Comparison of ENCODE assay signal across 10 mouse cellular contexts in genomic region chr6:125312171-125312570, GRCm38 (mm10). TPM values are rescaled to one million over a fixed set of nuclear protein-coding genes. Genes with fewer than 3 reads are reported as not detected.
DNase-seq lines count a peak whose midpoint lies in the region; ATAC-seq and TF ChIP-seq lines count a peak whose summit lies in the region.
"Had no signal": no experiment of that assay in that cellular context is flagged by ENCODE, and none has a peak within 500 bp of the region (broad histone marks: within the 10 kb centered on the region; RNA-seq: fewer than 3 reads in every experiment).

No protein-coding gene starts in this region.

- H3K27me3 ChIP-seq in kidney, postnatal 0 days (ENCODE audit: insufficient read depth, low read length): no peaks in the 10 kb centered on the region
- no peaks in the 10 kb centered on the region for H3K27me3 ChIP-seq in embryonic facial prominence, embryonic 14.5 days (replicated peaks; ENCODE audit: control insufficient read depth, insufficient read depth, low read length)
- no peaks in the 10 kb centered on the region for H3K27me3 ChIP-seq in hindbrain, embryonic 16.5 days (replicated peaks; ENCODE audit: control insufficient read depth, insufficient read depth, low read length)
- no peaks in the 10 kb centered on the region for H3K27me3 ChIP-seq in liver, postnatal 0 days (ENCODE audit: insufficient read depth, low read length)

- H3K9ac ChIP-seq in kidney, postnatal 0 days (ENCODE audit: low read depth, low read length): peak overlapping the region; percentile 24; the same call in 1 of the 2 replicates
- H3K9ac ChIP-seq in embryonic facial prominence, embryonic 14.5 days (ENCODE audit: low read depth, low read length): no peak overlapping the region
- H3K9ac ChIP-seq in hindbrain, embryonic 16.5 days (ENCODE audit: low read depth, low read length): no peak overlapping the region
- peak overlapping the region; percentile 88; the same call in 1 of the 2 replicates for H3K9ac ChIP-seq in liver, postnatal 0 days (replicated peaks)

- H3K4me1 ChIP-seq in kidney, postnatal 0 days (replicated peaks; ENCODE audit: insufficient read depth, low read length): peaks cover 21% of the 10 kb centered on the region; the same call in 1 of the 2 replicates
- peaks cover 34% of the 10 kb centered on the region for H3K4me1 ChIP-seq in embryonic facial prominence, embryonic 14.5 days (ENCODE audit: control insufficient read depth, insufficient read depth, low read length)
- peaks cover 14% of the 10 kb centered on the region; the same call in 1 of the 2 replicates for H3K4me1 ChIP-seq in hindbrain, embryonic 16.5 days (ENCODE audit: control insufficient read depth, insufficient read depth, low read depth, low read length)
- H3K4me1 ChIP-seq in liver, postnatal 0 days (ENCODE audit: insufficient read depth): peaks cover 16% of the 10 kb centered on the region

- peak overlapping the region; percentile 62; the same call in 1 of the 2 replicates for H3K4me3 ChIP-seq in kidney, postnatal 0 days (replicated peaks; ENCODE audit: low read depth, low read length)
- peak overlapping the region; percentile 53 for H3K4me3 ChIP-seq in embryonic facial prominence, embryonic 14.5 days (ENCODE audit: low read depth, low read length)
- H3K4me3 ChIP-seq in hindbrain, embryonic 16.5 days (ENCODE audit: low read length): no peak overlapping the region
- peak overlapping the region; percentile 68 for H3K4me3 ChIP-seq in liver, postnatal 0 days (ENCODE audit: low read depth, low read length)

- no peak for TF ChIP-seq CTCF in kidney, postnatal 0 days (IDR thresholded peaks at IDR 0.05; ENCODE audit: low read depth)
- TF ChIP-seq CTCF in liver, postnatal 0 days (IDR thresholded peaks at IDR 0.05; ENCODE audit: low read depth): no peak

- no peak for ATAC-seq in kidney, postnatal 0 days (replicated peaks; ENCODE audit: low FRiP score, low read depth)
- no peak for ATAC-seq in embryonic facial prominence, embryonic 14.5 days (ENCODE audit: low read depth)
- no peak for ATAC-seq in hindbrain, embryonic 16.5 days
- no peak for ATAC-seq in liver, postnatal 0 days

- peak overlapping the region; percentile 84 for H3K4me2 ChIP-seq in kidney, postnatal 0 days (ENCODE audit: low read length)
- H3K4me2 ChIP-seq in embryonic facial prominence, embryonic 14.5 days (ENCODE audit: low read depth, low read length): peak overlapping the region; percentile 83
- peak overlapping the region; percentile 56 for H3K4me2 ChIP-seq in hindbrain, embryonic 16.5 days (ENCODE audit: low read length)
- H3K4me2 ChIP-seq in liver, postnatal 0 days (ENCODE audit: low read depth, low read length): peak overlapping the region; percentile 81

- TF ChIP-seq EP300 in liver, postnatal 0 days (IDR thresholded peaks at IDR 0.05; ENCODE audit: low read depth): no peak

- no peak for DNase-seq in kidney, postnatal 0 days (ENCODE audit: low spot score)
- no peak for DNase-seq in kidney, postnatal 25 days
- DNase-seq in embryonic facial prominence, embryonic 14.5 days (ENCODE audit: low spot score): no peak
- DNase-seq in liver, postnatal 0 days: no peak
- no peak for DNase-seq in urinary bladder, adult 2 months (ENCODE audit: low spot score)
- no peak for DNase-seq in urinary bladder, postnatal 10 days (ENCODE audit: low spot score)
- DNase-seq in adrenal gland, adult 8-10 months: no peak

- H3K9me3 ChIP-seq in kidney, postnatal 0 days (replicated peaks; ENCODE audit: low read length): no peaks in the 10 kb centered on the region
- H3K9me3 ChIP-seq in embryonic facial prominence, embryonic 14.5 days (ENCODE audit: control insufficient read depth, low read length): no peaks in the 10 kb centered on the region
- no peaks in the 10 kb centered on the region for H3K9me3 ChIP-seq in hindbrain, embryonic 16.5 days (ENCODE audit: control insufficient read depth, low read length)
- no peaks in the 10 kb centered on the region for H3K9me3 ChIP-seq in liver, postnatal 0 days (ENCODE audit: low read length)

- H3K36me3 ChIP-seq in kidney, postnatal 0 days (ENCODE audit: insufficient read depth, low read length): peaks cover 15% of the 10 kb centered on the region
- H3K36me3 ChIP-seq in embryonic facial prominence, embryonic 14.5 days (ENCODE audit: control insufficient read depth, insufficient read depth, low read length): peaks cover 11% of the 10 kb centered on the region; the same call in 1 of the 2 replicates
- H3K36me3 ChIP-seq in hindbrain, embryonic 16.5 days (ENCODE audit: control insufficient read depth, insufficient read depth, low read length): no peaks in the 10 kb centered on the region
- peaks cover 8% of the 10 kb centered on the region for H3K36me3 ChIP-seq in liver, postnatal 0 days (replicated peaks; ENCODE audit: insufficient read depth, low read length)

- WGBS in kidney, postnatal 0 days: 70% methylated on average over 9 of the region's 9 CpGs
- 70% methylated on average over 9 of the region's 9 CpGs for WGBS in embryonic facial prominence, embryonic 14.5 days
- 85% methylated on average over 9 of the region's 9 CpGs for WGBS in hindbrain, embryonic 16.5 days
- 75% methylated on average over 9 of the region's 9 CpGs for WGBS in liver, postnatal 0 days (ENCODE audit: insufficient replicate concordance)

- H3K27ac ChIP-seq in kidney, postnatal 0 days: no peak overlapping the region
- H3K27ac ChIP-seq in embryonic facial prominence, embryonic 14.5 days (replicated peaks; ENCODE audit: low read depth, low read length): no peak overlapping the region
- no peak overlapping the region for H3K27ac ChIP-seq in hindbrain, embryonic 16.5 days (ENCODE audit: low read depth, low read length)
- H3K27ac ChIP-seq in liver, postnatal 0 days (ENCODE audit: low read depth): no peak overlapping the region

RNA-seq across cellular contexts. Expression of gene Ltbr, which starts 1.5 kb away (rescaled TPM):
- polyA plus RNA-seq in kidney, postnatal 0 days (2015; fragmentation: Nextera tagmentation; extraction: Ambion mirVana): 69.8 and 71.6 TPM in 2 replicates
- polyA plus RNA-seq in embryonic facial prominence, embryonic 14.5 days (2014; fragmentation: Nextera tagmentation; extraction: Ambion mirVana): 46.4 and 49.0 TPM in 2 replicates
- polyA plus RNA-seq in hindbrain, embryonic 16.5 days (2015; fragmentation: Nextera tagmentation; extraction: Ambion mirVana): 16.4 and 18.7 TPM in 2 replicates
- polyA plus RNA-seq in liver, postnatal 0 days (2015; fragmentation: Nextera tagmentation; extraction: Ambion mirVana): 31.8 TPM in 2 replicates
- 101 and 118 TPM in 2 replicates for polyA plus RNA-seq in urinary bladder, adult 2 months (2012; rRNA removed)
- 10 to 100 TPM; 74.1 to 83.5 (median 81.0) TPM for total RNA-seq in adrenal gland, adult 8-10 months (2022)

RNA-seq across cellular contexts. Expression of gene Scnn1a, which starts 8.3 kb away (rescaled TPM):
- polyA plus RNA-seq in kidney, postnatal 0 days (2015; fragmentation: Nextera tagmentation; extraction: Ambion mirVana): 19.9 and 22.7 TPM in 2 replicates
- 1.5 and 3.2 TPM in 2 replicates for polyA plus RNA-seq in embryonic facial prominence, embryonic 14.5 days (2014; fragmentation: Nextera tagmentation; extraction: Ambion mirVana)
- 0.69 and 0.70 TPM in 2 replicates for polyA plus RNA-seq in hindbrain, embryonic 16.5 days (2015; fragmentation: Nextera tagmentation; extraction: Ambion mirVana)
- 0.76 and 1.1 TPM in 2 replicates for polyA plus RNA-seq in liver, postnatal 0 days (2015; fragmentation: Nextera tagmentation; extraction: Ambion mirVana)
- polyA plus RNA-seq in urinary bladder, adult 2 months (2012; rRNA removed): 2.9 and 3.9 TPM in 2 replicates
- 1 to 10 TPM; 1.4 to 3.4 (median 2.2) TPM for total RNA-seq in adrenal gland, adult 8-10 months (2022)
- total RNA-seq: MEL had no signal

RNA-seq across cellular contexts. Expression of gene Tuba3a, which starts 26.3 kb away (rescaled TPM):
- polyA plus RNA-seq in kidney, postnatal 0 days (2015; fragmentation: Nextera tagmentation; extraction: Ambion mirVana): 0.17 TPM in 1 of 2 replicates, not detected in the other
- 0.22 and 0.45 TPM in 2 replicates for polyA plus RNA-seq in embryonic facial prominence, embryonic 14.5 days (2014; fragmentation: Nextera tagmentation; extraction: Ambion mirVana)
- polyA plus RNA-seq in hindbrain, embryonic 16.5 days (2015; fragmentation: Nextera tagmentation; extraction: Ambion mirVana): 0.10 TPM in 1 of 2 replicates, not detected in the other
- polyA plus RNA-seq in liver, postnatal 0 days (2015; fragmentation: Nextera tagmentation; extraction: Ambion mirVana): not detected in 2 replicates
- 0.04 TPM in 1 of 2 replicates, not detected in the other for polyA plus RNA-seq in urinary bladder, adult 2 months (2012; rRNA removed)
- total RNA-seq in adrenal gland, adult 8-10 months (2022): not detected
- total RNA-seq: adrenal gland, postnatal 14 days; MEL had no signal

RNA-seq across cellular contexts. Expression of gene Tnfrsf1a, which starts 37.0 kb away (rescaled TPM):
- polyA plus RNA-seq in kidney, postnatal 0 days (2015; fragmentation: Nextera tagmentation; extraction: Ambion mirVana): 77.9 and 80.4 TPM in 2 replicates
- 81.8 and 82.6 TPM in 2 replicates for polyA plus RNA-seq in embryonic facial prominence, embryonic 14.5 days (2014; fragmentation: Nextera tagmentation; extraction: Ambion mirVana)
- 15.1 and 18.3 TPM in 2 replicates for polyA plus RNA-seq in hindbrain, embryonic 16.5 days (2015; fragmentation: Nextera tagmentation; extraction: Ambion mirVana)
- polyA plus RNA-seq in liver, postnatal 0 days (2015; fragmentation: Nextera tagmentation; extraction: Ambion mirVana): 40.5 and 41.1 TPM in 2 replicates
- polyA plus RNA-seq in urinary bladder, adult 2 months (2012; rRNA removed): 140 and 152 TPM in 2 replicates
- 100 to 1,000 TPM; 194 to 259 (median 215) TPM for total RNA-seq in adrenal gland, adult 8-10 months (2022)

Comparison
In these comparisons a context has a peak if more than half of its experiments do, and no peak if none do; other contexts are left out.
1. H3K9ac ChIP-seq: peak in kidney, postnatal 0 days (single experiment) and liver, postnatal 0 days (single experiment); none in embryonic facial prominence, embryonic 14.5 days (single experiment) and hindbrain, embryonic 16.5 days (single experiment).
2. Peak in every context shown above with its lines, with median percentiles within 50 percentile points of each other: H3K4me2 ChIP-seq.